18 mouse cellular contexts compared by ENCODE assay signal in the genomic region with DNA sequence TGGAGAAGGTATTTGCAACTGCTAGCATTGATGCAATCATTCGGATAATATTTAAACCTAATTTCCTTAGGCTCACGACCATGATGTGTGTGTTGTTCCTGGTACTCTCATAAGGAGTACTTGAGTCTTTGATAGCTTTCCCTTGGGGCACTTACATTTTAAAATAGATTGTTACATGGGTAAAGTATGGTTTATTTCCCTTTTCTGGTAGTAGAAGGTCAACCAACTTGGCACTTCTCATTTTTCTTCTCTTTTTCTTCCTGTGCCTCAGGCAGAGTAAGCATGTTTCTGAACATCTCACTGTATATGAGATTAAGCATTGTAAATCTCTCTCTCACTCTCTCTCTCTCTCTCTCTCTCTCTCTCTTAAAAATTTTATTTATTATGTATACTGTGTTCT.
"Had no signal": no experiment of that assay in that cellular context is flagged by ENCODE, and none has a peak within 500 bp of the region (broad histone marks: within the 10 kb centered on the region; RNA-seq: fewer than 3 reads in every experiment).

No protein-coding gene starts in this region.

- H3K9me3 ChIP-seq: liver, embryonic 15.5 days; lung, embryonic 15.5 days; neural tube, embryonic 12.5 days; neural tube, embryonic 15.5 days had no signal

- H3K27ac ChIP-seq: liver, embryonic 15.5 days; lung, embryonic 15.5 days; neural tube, embryonic 12.5 days; neural tube, embryonic 15.5 days had no signal

- H3K4me3 ChIP-seq: liver, embryonic 15.5 days; lung, embryonic 15.5 days; neural tube, embryonic 12.5 days; neural tube, embryonic 15.5 days had no signal

- H3K27me3 ChIP-seq: liver, embryonic 15.5 days; lung, embryonic 15.5 days; neural tube, embryonic 12.5 days; neural tube, embryonic 15.5 days had no signal

- H3K36me3 ChIP-seq: lung, embryonic 15.5 days; neural tube, embryonic 12.5 days; neural tube, embryonic 15.5 days had no signal

- DNase-seq: kidney, adult 8-10 months; kidney, postnatal 14 days; kidney, postnatal 4 days; lung, adult 18-20 months; lung, postnatal 14 days; midbrain, embryonic 14.5 days; right cerebral cortex, adult 18-20 months; right cerebral cortex, postnatal 14 days; spleen, adult 18-20 months; thymus, adult 18-20 months; thymus, postnatal 36 days had no signal

- ATAC-seq: intestine, postnatal 0 days had no signal

- H3K4me1 ChIP-seq: liver, embryonic 15.5 days; lung, embryonic 15.5 days; neural tube, embryonic 12.5 days; neural tube, embryonic 15.5 days had no signal

- H3K4me2 ChIP-seq: liver, embryonic 11.5 days; liver, embryonic 15.5 days; lung, embryonic 15.5 days; midbrain, embryonic 11.5 days; neural tube, embryonic 12.5 days; neural tube, embryonic 15.5 days had no signal

- H3K9ac ChIP-seq: liver, embryonic 15.5 days; lung, embryonic 15.5 days; neural tube, embryonic 12.5 days; neural tube, embryonic 15.5 days had no signal
